Mouse (Mus musculus): ENCODE measurements around the gene Eif4b.

The Eif4b gene

GRCm38 (mm10) chr15:102101672-102102541 lies 28.3 kb downstream of the Eif4b start:
- no peak for DNase-seq (ENCODE audit: low spot score)

DNA sequence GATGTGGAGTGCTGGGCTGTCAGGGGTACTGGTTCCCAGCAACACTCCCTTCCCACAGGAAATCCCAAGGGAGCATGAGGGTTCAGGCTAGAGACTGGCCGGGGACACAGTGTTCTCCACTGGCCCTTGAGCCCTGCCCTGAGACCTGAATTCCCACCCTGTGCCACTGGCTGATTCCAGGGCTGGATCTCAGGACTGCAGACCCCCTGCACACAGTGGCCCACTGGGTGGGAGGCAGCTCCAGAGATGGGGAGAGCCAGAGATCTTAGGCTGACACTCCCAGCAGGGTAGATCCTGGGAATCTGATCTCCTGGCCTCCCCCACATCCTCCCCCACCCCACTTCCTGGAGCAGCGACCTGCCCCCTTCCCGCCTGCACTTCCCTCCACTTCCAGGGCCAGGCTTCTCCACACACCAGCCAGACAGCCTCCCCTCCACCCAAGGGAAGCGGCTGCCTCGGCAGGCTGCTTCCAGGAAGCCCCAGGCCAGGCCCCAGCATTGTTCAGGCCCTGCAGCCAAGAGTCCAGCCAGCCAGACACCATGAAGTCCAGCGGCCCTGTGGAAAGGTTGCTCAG lies 29.1 kb downstream of the Eif4b start:
- DNase-seq (ENCODE audit: low spot score) = no peak

DNA sequence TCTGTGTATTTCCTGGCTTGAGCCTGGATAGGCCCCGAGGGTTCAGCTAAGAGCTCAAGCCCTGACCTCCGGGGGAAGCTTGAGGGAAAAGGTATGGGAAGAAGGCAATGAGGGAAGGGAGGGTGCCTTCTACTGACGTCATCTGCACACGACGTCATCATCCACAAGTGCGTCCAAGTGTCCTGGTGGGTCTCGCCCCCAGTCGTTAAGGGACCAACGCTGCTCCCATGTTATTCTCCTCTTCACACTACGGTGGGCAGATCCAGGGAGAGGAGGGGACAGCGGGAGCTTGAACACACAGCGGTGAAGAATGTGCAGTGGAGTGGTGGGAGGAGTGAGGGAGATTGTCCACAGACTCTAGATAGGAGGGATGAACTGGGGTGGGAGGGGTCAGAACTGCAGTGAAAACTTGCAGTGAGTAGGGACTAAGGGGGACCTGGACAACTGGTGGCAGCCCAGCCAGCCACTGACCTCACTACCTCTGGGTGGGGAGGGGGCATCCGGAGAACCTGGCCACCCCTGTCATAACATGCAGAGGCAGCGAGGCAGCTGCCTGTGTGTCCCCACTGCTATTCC lies 29.9 kb downstream of the Eif4b start:
- DNase-seq (ENCODE audit: low spot score) = no peak

- no peak for DNase-seq (ENCODE audit: low spot score)
Observed at GRCm38 (mm10) chr15:102103947-102104555, 30.5 kb downstream of the Eif4b start.

DNA sequence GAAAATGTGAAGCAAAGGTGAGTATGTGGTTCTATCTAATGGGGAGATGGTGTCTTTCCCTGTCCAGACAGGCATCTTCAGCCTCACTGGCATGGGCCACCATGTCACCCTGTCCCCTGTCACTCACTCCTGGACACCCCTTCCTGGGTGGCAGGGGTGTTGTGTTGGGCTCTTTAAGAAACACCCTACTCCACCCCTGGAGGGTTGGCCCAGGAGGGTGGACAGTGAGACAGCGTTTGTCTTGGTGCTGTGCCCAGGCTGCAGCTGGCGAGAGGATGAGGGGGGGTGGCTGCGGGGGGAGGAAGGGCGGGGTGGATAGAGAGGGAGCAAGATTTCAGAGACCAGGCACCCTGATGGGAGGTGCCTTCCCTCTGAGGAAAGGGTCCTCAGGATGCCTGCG lies 31.8 kb downstream of the Eif4b start:
- no peak for DNase-seq (ENCODE audit: low spot score)

DNA sequence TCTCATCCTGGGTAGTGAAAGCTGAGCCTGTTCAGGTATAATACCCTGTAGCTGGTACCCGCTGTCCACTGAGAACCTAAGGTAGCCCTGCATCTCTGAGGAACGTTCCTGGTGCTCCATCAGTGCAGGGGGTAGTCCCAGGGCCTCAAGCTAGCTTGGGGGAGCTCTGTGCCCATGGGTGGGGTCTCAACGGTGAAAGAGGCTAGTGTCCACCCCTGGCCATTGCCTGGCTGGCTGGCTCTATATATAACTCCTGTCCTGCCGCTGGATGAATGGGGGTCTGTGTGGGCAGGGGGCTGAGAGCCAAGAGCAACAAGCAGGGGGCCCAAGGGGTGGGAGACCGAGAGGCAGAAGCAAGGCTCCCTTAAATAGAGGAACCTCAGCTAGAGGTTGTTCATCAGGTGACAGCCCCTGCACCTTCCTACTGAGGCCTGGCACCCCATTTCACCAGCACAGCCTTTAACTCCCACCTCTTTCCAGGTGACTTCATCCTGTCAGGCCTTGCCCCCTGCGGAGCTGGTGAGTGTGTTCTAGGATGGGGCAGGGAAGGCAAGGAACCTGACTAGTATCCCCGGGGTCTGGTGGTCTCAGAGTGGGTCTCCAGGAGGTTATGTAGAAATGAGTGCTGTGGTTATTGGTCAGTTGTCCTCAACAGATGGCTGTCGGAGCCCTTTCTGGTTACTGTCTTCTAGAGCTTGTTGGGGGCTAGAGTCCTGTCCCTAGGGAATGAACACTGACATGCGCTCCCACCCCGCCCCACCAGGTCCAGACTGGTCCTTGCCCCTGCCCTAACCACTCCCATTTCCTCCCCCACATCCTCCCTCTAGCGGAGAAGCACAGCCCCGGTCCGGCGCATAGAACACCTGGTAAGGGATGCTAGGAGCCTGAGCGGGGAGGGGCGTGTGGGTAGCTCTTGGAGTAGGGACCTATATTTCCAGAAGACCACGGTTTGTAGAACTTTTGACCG lies 32.5 kb downstream of the Eif4b start:
- no peak for DNase-seq (ENCODE audit: low spot score)

DNA sequence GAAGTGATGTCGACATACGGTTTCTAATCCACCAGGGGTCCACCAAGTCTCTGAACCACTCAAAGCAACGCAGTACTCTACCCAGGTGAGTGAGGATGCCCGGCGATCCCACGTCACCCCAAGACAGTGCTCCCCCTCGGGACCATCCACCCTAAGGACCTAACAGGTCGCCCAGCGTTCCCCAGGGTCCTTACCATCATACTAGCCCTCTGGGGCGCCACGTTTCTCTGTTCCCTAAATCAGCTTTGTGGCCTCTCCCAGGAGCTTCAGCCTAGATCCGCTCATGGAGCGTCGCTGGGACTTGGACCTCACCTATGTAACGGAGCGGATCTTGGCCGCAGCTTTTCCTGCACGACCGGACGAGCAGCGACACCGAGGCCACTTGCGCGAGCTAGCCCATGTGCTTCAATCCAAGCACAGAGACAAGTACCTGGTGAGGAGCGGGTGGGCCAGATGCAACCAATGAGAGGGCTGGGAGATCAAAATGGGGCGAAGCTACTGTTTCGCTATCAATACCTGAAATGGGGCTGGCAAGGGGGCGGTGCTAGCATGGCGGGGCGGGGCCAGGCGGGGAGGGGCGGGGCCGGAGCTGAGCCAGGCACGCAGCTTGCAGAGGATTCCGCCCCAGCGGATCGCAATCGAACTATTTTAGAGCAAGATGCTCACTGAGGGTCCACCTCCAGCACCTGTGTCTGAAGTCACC lies 33.3 kb downstream of the Eif4b start:
- no peak for DNase-seq (ENCODE audit: low spot score)

GRCm38 (mm10) chr15:102107689-102108573 lies 34.4 kb downstream of the Eif4b start:
- DNase-seq (ENCODE audit: low spot score) = peak; percentile 54

GRCm38 (mm10) chr15:102108651-102109525 lies 35.3 kb downstream of the Eif4b start:
- peak; percentile 44 for DNase-seq (ENCODE audit: low spot score)

DNA sequence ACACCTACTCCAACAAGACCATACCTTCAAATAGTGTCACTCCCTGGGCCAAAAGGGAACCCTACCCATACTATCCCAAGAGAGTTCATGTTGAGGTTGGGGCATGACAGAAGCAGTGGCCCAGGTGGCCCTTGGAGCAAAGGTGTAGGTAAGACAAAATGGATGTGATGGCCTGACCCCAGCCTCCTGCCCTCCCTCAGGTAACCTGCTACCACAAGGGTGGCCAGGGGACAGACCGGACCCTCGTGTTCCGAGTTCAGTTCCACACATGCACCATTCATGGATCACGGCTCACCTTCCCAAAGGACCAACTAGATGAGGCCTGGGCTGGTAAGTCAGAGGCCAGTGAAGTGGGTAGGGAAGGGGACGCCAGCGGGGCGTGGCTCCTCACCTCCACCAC lies 36.7 kb downstream of the Eif4b start:
- DNase-seq (ENCODE audit: low spot score) = no peak

- DNase-seq (ENCODE audit: low spot score) = no peak
Observed at GRCm38 (mm10) chr15:102110701-102111494, 37.3 kb downstream of the Eif4b start.

- no peak for DNase-seq (ENCODE audit: low spot score)
Observed at GRCm38 (mm10) chr15:102111495-102111829, 37.9 kb downstream of the Eif4b start.

DNA sequence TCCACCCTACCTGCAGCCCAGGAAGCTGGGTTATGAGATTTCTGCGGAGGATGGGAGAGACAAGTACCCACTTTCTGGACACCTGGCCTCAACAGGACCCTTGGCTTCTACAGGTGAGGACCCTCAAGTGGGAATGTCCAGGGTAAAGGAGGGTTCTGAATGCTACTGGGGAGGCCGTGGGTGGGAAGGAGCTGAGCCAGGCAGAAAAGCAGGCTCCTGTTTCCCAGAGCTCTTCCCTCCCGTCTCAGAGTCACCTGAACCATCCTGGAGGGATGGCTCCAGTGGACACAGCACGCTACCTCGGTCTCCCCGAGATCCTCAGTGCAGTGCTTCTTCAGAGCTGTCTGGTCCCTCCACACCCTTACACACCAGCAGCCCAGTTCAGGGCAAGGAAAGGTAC lies 38.6 kb downstream of the Eif4b start:
- DNase-seq (ENCODE audit: low spot score) = no peak

DNA sequence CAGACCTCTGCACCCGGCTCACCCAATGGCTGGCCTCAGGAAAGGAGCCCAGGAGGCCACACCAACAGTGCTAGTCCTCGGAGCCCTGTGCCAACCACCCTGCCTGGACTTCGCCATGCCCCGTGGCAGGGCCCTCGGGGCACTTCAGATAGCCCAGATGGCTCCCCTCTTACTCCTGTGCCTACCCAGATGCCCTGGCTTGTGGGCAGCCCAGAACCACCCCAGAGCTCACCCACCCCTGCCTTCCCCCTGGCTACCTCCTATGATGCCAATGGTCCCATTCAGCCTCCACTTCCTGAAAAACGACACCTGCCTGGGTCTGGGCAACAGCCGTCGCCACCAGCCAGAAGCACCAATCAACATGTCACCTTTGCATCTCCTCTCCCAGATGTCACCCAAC lies 39.3 kb downstream of the Eif4b start:
- DNase-seq (ENCODE audit: low spot score) = no peak

DNA sequence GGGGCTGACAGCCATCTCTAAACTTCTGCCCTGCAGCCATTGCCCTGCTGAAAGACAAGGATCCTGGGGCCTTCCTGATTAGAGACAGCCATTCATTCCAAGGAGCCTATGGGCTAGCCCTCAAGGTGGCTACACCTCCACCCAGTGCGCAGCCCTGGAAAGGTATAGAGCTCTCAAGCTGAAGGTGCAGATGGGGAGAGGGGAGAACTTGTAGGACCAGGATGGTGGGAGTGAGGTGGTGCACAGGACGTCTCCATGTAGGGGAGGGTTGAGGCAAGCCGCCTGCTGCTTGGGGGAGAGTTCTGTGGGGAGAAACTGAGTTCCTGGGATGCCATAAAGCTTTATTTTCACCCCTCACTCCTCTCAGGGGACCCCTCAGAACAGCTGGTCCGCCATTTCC lies 40.1 kb downstream of the Eif4b start:
- DNase-seq (ENCODE audit: low spot score) = no peak

GRCm38 (mm10) chr15:102114651-102115260 lies 41.2 kb downstream of the Eif4b start:
- no peak for DNase-seq (ENCODE audit: low spot score)

DNA sequence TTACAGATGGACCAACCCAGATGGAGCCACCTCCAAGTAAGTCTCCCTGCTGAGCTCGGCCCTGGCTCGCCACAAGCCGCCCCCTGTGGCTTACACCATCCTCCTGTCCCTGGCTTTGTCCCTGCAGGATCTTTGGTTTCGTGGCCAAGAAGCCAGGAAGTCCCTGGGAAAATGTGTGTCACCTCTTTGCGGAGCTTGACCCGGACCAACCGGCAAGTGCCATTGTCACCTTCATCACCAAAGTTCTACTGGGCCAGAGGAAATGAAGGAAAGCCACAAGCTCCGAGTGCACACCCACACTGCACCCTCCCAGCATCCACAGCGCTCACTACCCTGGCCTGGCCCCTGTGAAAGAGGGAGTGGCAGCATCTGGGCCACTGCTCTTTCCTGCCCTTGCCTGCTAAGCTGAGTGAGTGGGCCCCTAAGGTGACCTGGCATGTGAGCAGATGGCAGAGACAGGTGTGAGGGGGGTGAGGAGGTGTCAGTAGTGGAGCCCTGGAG lies 42.2 kb downstream of the Eif4b start:
- no peak for DNase-seq (ENCODE audit: low spot score)

Measured in spleen, adult 12 weeks (tissue).